Comparison of ENCODE assay signal across 28 mouse cellular contexts in genomic region chr1:124635246-124635768, GRCm38 (mm10).
"Had no signal": no experiment of that assay in that cellular context is flagged by ENCODE, and none has a peak within 500 bp of the region (broad histone marks: within the 10 kb centered on the region; RNA-seq: fewer than 3 reads in every experiment).

No protein-coding gene starts in this region.

- H3K4me1 ChIP-seq: limb, embryonic 12.5 days; limb, embryonic 13.5 days; limb, embryonic 15.5 days; liver, embryonic 12.5 days; liver, embryonic 13.5 days; liver, embryonic 15.5 days; lung, embryonic 15.5 days; megakaryocyte, embryonic 14.5 days; neural tube, embryonic 12.5 days; neural tube, embryonic 13.5 days had no signal

- H3K9me3 ChIP-seq: limb, embryonic 10.5 days; limb, embryonic 12.5 days; limb, embryonic 13.5 days; limb, embryonic 15.5 days; liver, embryonic 12.5 days; liver, embryonic 13.5 days; liver, embryonic 15.5 days; lung, embryonic 15.5 days; megakaryocyte, embryonic 14.5 days; neural tube, embryonic 12.5 days; neural tube, embryonic 13.5 days had no signal

- H3K27me3 ChIP-seq: limb, embryonic 12.5 days; limb, embryonic 13.5 days; limb, embryonic 15.5 days; liver, embryonic 12.5 days; liver, embryonic 13.5 days; liver, embryonic 15.5 days; lung, embryonic 15.5 days; megakaryocyte, embryonic 14.5 days; neural tube, embryonic 12.5 days; neural tube, embryonic 13.5 days had no signal

- H3K27ac ChIP-seq: left cerebral cortex, adult 2 months; limb, embryonic 10.5 days; limb, embryonic 12.5 days; limb, embryonic 13.5 days; limb, embryonic 15.5 days; liver, embryonic 12.5 days; liver, embryonic 13.5 days; liver, embryonic 14.5 days; liver, embryonic 15.5 days; lung, embryonic 15.5 days; macrophage; neural tube, embryonic 12.5 days; neural tube, embryonic 13.5 days had no signal

- DNase-seq: left cerebral cortex, postnatal 4 days; liver; liver, embryonic 13.5 days; liver, postnatal 0 days; lung, adult 18-20 months; lung, adult 2 months; lung, embryonic 14.5 days; lung, postnatal 10 days; lung, postnatal 14 days; lung, postnatal 36 days; lung, postnatal 4 days had no signal

- H3K4me3 ChIP-seq: left cerebral cortex, adult 2 months; limb, embryonic 10.5 days; limb, embryonic 12.5 days; limb, embryonic 13.5 days; limb, embryonic 15.5 days; liver, embryonic 12.5 days; liver, embryonic 13.5 days; liver, embryonic 15.5 days; lung, embryonic 15.5 days; megakaryocyte, embryonic 14.5 days; myocyte; neural tube, embryonic 12.5 days; neural tube, embryonic 13.5 days had no signal

- H3K9ac ChIP-seq: limb, embryonic 12.5 days; limb, embryonic 13.5 days; limb, embryonic 15.5 days; liver, embryonic 12.5 days; liver, embryonic 13.5 days; liver, embryonic 14.5 days; liver, embryonic 15.5 days; liver, postnatal 0 days; lung, embryonic 14.5 days; lung, embryonic 15.5 days; neural tube, embryonic 12.5 days; neural tube, embryonic 13.5 days had no signal

- H3K36me3 ChIP-seq: limb, embryonic 10.5 days; limb, embryonic 12.5 days; limb, embryonic 13.5 days; limb, embryonic 15.5 days; liver, embryonic 12.5 days; liver, embryonic 13.5 days; liver, embryonic 15.5 days; lung, embryonic 15.5 days; neural tube, embryonic 12.5 days; neural tube, embryonic 13.5 days had no signal

- H3K4me2 ChIP-seq: limb, embryonic 12.5 days; limb, embryonic 13.5 days; limb, embryonic 15.5 days; liver, embryonic 11.5 days; liver, embryonic 12.5 days; liver, embryonic 13.5 days; liver, embryonic 15.5 days; lung, embryonic 14.5 days; lung, embryonic 15.5 days; neural tube, embryonic 12.5 days; neural tube, embryonic 13.5 days had no signal

- ATAC-seq: liver, embryonic 12.5 days; liver, postnatal 0 days; lung, postnatal 0 days; midbrain, embryonic 16.5 days had no signal
